Mouse (Mus musculus) right cerebral cortex, postnatal 10 days (tissue): ENCODE data around the gene Zfp541.

Experiments used
- DNase-seq, 2 experiments: peaks; one replicate each; pipeline ENCODE4 v3.0.0; 2021; ENCODE audit warnings: low spot score in 2 of 2

Gene Zfp541

DNA sequence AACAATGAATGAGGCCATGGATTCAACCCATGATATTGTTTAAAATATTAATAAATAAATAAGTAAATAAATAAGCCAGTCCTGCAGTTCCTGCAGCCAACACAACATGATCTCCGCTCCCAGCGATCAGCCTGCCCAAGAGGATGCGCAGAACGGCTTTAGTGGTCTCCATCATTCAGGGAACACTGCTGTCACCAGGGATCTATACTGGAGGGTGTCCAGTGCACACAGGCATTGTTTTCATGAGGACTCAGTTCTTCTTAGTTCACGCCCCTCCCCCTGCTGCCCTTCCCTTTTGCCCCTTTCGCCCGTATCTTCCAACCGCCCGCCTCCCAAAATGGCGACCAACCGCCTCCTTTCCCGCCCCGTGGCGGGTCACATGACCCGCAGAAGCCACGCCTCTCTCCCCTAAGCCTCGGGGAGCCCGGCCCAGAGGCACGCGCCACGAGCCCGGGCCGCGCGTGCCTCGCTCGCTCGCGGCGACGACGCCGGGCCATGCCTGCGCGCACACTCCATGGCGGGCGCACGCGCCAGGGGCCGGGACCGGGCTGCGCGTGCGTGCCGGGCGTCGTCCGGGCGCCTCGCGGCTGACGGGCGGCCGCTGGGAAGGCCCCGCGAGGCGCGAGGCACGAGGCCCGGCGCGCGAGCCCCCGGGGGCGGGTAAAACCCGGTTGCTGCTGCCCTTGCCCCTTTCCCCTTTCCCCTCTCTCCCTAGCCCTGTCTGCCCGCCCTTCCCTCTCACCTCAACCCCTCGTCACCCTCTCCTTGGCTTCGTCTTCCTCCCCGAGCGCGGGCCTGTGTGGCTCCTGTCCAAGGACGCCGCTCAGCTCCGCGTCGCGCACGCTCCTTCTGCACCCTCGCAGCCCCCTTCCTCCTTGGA lies at the start of gene Zfp541:
Zfp541 (plus strand) TSS at position 596 of the 880 bp plus-strand sequence.
- DNase-seq = peak in 1 of 2 experiments; percentile 50

DNA sequence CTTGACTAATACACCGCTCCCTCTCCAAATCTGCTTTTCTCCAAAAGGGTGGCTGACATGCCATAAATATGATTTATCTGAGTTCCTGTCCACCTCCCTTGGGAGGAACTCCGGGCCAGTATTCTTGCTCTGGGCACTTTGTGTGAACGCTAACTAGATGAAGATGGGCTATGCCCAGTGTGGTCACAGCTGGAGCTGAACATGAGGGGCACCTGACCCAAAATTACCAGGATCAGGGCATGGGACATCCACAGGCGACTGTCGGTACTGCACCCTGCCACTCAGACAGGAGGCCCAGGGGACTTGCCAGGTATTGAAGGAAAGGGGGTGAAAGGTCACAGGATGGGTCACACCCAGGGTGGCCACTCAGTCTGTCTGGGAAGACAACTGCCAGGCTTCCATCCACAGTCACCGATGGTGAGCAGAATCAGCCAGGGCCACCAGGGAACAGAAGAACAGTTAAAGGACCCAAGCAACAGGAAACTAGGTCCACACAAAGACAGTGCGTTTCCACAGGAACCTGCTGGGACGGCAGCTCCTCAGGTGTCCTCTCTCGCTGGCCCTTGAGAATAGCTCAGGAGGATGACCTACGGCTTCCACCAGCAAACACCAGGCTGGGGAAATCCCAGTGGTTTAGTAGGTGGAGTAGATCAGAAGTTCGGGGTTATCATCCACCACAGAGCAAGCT lies 48.9 kb upstream of the Zfp541 start:
- no peak for DNase-seq

DNA sequence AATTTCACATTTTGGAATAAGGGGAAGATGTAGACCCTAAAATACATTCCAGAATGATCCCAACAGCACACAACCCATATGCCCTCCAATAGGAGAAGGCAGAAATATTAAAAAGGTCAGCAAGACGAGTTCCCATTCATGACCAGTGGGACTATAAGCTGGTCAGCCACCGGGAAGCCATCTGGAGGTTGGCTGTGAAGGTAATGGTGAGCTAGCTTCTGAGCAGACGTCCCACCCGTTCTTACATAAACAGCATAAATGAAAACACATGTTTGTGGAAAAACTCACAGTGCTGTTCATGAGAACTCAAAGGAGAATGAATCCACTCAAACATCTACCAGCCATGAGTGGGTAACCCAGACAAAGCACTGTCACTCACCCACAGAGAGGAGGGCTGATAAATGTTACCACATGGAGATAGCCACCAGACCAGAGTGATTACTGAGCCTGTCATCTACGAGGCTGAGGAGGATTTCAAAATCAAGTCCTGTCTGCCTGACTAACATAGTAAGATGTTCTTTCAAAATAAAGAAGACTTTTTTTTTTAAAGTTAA lies 47.8 kb upstream of the Zfp541 start:
- no peak for DNase-seq

DNA sequence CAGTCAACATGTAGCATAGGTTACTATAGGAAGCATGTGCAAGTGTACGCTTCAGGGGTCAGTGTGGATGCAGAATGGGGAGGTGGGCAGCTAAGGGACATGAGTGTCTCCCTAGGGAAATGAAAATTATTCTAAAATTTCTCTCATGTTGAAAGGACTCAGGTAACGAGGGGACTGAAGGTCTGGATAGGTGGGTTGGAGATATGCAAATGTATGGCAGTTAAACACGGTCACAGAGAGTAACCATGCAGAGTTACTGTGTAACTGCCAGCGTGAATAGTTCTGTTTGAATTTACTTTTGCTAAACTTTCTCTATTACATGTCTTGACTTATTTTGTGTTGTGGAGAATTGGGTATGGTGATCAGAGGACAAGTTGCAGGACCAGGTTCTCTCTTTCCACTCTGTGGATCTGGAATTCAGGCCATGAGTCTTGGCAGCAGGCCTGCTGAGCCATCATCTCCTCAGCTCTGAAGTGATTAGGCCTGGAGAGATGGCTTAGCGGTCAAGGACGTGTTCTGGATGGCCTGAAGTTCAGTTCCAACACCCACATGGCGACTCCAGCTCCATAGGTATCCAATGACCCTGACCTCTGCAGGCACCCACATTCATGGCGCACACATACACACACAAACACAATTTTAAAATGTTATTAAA lies 47.0 kb upstream of the Zfp541 start:
- no peak for DNase-seq

DNA sequence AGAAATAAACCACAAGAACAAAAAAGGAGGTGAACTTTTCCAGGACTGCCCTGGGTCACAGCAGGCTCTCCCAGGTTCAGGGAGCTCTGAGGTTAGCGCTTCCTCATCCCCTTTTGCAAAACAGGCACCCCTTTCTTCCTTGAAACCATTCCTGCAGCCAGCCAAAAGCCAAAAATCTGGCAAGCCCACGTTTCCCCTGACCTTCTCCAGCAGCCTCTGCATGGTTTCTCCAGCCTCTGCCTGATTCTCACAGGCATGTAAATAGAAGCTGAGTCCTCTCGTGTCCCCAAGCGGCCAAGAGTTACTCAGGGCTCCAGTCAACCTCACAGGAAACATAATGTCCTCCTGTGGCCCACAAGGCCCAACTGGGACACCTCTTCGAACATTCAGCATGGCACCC lies 46.2 kb upstream of the Zfp541 start:
- no peak for DNase-seq

DNA sequence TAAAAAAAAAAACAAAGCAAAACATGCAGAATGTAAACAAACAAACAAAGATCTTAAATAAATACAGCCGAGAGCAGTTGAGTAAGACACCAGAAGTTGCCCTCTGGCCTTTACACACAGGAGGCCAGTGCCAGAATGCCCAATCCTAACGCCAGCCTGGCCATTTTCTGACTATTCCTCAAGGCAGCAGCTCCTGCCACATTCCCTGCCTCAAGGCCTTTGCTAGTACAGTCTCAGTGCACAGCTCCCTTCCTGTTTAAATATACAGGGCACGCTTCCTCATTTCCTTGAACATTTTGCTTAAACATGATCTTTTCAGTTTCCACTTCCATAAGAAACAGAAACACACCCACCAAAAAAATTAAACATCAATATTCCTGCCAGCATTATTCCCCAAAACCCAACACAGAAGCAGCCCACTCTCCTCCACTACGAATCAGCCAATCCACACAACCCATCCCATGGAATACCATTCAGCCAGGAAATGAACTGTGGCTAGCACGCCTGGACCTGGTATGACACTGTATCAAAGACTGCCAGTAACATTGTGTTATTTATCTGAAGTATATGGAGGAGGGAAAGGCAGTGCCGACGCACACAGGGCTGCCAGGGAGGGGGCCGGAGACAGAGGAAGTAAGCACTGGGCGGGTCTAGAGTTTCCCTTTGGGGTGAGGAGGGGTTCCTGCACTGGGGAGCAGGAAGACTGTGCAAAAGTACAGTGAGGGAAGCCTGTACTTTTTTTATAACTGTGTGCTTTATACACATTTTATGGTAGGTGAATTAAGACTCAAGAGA lies 43.4 kb upstream of the Zfp541 start:
- no peak for DNase-seq

DNA sequence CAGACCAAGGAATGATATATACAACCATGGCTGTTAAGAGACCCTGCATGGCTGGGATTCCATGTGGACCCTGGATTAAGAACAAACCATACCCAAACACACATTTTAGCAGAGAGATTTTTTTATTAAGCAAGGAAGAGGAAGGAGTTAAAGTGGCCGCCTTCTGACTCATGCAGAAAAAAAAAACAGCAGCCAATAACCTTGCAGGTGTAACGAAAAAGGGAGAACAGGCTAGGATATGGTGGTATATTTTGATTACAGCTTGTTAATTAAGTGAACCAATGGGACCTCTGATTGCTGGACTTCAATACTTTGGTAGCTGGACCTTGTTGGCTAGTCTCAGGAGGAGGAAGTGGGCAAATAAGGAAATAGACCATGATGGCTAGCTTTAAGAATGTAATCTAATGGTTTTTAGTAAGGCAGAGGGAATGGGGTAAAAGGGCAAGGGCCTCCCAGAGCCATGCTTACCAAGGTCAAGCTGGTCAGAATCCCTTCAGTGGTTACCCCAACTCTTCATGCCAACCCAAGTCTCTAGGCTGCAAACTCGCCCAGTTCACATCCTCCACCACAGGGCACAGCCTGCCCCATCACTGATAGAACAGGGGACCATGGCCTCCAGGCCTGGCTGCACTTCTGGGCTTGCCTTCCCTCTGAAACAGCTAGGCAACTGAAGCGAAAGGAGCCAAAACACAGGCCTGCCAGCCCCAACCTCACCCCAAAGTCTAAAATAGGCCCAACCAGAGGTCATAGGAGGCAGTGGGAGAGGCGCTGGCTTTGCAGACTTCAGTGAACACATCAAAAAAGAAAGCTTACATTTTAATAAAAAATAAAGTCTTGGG lies 42.1 kb upstream of the Zfp541 start:
- no peak for DNase-seq

DNA sequence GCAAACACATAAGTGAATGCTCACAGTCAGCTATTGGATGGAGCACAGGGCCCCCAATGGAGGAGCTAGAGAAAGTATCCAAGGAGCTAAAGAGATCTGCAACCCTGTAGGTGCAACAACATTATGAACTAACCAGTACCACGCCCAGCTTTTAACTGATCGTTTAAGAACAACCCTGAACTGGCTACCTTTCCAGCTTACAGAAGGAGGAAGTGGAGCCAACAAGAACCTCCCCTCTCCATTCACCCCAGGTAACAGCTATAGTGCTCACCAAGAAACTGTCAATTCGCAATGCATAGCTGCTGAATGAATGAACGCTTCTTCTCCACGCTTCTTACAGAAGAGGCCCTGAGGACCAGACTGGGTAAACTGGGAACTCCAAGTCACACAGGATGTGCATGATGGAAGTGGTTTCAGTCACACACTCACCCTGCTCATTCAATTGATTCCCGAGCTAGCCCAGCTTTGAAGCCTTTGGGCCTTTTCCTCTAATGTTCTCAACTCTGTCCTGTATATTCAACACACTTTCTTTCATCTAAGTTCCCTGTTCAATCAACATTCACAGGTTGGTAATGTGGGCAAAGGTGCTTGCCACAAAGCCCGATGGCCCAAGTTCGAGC lies 36.9 kb upstream of the Zfp541 start:
- no peak for DNase-seq

DNA sequence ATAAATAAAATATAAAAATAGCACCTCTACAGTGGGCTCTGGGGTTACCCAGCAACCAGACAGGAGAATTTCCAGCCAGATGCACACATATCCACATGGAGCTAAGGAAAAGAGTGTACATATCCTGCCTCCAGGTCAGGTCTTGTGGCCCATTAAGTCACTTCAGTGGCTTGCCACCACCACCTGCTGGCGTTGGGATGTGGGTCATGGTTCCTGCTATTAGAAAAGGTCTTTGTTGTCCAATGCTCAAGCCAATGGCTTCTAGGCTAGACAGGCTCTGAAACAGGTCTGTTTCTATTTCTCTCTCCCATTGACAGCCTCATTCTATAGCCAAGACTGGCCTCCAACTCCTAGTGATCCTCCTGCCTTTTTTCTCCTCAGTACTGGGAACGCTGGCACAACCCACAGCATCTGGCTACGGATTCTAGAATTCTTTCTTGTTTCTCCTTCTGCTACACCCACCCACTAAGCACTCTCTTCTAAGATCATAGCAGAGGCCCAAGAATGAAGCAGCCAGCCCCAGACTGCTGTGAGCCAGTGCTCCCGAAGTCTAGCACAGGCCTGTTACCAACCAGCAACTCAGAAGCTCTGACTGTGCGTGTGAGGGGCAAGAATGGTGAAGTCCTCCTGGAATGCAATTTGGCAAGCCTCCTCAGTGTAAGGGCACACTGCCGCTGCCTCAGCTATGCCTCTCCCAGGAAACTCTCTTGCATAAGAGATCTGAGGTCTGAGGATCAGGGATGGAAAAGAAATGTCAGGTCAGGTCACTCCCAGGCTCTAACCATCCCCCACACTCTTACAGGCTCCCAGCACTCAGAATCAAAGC lies 33.3 kb upstream of the Zfp541 start:
- peak; percentile 52 to 58 for DNase-seq

DNA sequence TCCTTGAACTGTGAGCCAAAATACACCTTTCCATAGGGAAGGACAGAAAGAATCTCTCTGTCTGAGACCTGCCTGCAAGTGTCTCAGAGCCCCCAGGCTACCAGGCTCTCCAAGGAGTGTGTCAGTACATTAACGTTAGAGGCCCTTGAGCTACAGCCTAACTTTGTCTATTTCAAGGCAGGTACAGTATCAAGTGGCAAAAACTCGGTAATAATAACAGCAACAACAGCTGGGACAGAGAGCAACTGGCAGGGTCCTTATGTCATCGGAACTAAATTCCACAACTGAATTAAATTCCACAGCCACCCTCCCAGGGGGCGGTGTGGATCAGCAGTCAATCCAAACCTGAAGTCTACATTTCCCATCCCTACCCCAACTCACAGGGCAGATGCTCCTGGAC lies 30.5 kb upstream of the Zfp541 start:
- no peak for DNase-seq

DNA sequence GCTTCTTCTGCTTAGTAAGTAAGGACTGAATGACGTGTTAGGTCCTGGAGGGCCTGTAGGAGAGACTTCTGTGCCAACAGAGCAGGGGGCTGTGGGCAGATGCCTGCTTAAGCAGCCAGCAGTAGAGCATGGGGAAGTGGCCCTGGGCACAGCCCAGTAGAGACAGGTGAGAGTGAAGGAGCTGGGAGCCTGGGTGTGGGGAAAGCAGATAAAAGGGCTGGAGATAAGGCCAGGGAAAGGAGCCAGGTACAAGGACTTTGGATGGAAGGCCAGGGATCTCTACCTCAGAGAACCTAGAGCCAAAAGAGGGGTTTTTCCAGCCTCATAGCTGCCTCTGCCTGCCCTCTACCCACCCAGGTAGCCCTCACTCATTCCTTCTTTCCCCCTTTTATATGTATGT lies 28.6 kb upstream of the Zfp541 start:
- no peak for DNase-seq

DNA sequence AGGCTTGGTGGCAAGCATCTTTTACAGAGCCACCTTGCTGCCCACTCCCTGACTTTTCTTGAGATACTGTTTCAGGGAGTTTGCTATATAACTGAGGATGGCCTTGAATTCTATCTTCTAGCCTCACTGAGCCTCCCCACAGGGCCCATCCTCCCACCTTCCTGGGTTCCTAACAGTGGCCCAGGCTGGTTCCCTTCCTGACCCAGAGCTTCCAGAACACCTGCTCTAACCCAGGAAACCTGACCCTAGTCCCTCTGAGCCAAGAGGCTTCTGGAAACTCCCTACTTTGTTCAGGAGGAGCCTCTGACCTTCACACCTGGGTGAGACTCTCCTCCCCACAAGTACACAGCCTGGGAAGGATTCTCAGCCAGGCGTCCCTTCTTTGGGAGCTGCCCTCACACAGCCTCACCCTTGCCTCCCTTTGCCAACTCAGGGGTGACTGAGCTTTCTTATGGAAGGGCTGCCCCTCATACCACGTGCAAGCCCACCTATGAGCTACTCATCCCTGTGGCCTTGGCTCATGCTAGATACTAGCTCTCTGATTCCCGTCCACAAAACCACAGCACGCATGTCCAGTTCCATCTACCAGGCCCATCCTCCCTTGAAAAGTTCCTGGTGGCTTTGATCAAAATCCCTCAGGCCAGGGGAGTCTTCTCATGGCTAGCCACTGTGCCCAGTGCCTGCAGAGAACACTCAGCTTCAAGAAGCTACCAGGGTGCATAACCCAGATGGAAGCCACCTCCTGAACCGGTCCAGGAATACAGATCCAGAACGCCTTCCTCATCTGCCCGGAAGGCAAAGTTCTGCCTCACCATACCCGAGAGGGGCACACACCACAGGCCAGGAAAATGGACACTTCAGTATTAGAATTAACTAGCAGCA lies 27.8 kb upstream of the Zfp541 start:
- DNase-seq = no peak

DNA sequence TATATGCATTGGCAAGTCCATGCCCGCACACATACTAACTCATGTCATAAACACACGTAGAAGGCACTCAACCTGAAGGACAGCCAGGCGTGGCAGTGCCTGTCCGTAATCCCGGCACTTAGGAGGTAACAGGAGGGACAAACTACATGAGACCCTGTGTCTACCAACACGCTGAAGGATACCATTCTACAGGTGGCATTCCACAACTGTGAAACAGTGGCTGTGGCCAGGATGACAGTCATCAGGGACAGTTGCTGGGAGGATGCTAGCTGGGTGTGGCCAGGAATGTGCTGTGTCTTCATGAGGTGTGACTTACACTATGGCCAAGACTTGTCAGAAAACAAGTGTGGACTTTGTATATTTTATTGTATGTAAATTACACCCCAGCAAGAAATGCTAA lies 24.6 kb upstream of the Zfp541 start:
- DNase-seq = no peak

DNA sequence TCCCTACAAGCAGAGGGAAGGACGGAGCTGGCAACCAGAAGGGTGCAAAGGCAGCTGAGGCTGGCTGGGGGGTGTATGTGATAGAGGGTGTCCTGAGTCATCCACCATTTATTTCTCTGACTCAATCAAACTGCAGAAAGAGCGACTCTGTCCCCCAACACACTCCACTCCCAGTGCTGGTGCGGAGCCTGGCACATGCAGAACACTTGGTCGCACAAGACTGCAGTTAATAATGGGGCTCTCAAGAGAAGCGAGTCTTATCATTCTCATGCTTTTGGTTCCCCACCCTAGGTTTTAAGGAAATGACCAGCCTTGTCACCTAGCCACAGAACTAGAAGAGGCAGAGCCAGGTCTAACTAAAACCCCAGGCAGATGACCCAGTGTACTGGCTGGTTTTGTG lies 22.3 kb upstream of the Zfp541 start:
- no peak for DNase-seq

DNA sequence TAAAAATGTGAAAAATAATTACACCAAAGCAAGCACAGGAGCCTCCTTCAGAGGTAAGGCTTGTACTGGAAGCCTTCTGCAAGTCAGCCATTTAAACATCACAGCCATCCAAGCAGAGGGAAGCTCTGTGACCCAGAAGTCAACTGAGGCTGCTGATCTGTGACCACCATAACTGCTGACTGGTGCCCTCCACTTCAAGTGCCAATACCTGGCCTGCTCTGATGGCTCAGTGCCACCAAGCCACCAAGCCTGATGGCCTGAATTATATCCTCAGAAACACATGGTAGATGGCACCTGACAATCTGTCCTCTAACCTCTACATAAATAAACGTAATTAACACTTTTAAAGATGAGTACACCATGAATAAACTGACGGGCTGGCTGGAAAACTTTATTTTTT lies 20.4 kb upstream of the Zfp541 start:
- DNase-seq = no peak

DNA sequence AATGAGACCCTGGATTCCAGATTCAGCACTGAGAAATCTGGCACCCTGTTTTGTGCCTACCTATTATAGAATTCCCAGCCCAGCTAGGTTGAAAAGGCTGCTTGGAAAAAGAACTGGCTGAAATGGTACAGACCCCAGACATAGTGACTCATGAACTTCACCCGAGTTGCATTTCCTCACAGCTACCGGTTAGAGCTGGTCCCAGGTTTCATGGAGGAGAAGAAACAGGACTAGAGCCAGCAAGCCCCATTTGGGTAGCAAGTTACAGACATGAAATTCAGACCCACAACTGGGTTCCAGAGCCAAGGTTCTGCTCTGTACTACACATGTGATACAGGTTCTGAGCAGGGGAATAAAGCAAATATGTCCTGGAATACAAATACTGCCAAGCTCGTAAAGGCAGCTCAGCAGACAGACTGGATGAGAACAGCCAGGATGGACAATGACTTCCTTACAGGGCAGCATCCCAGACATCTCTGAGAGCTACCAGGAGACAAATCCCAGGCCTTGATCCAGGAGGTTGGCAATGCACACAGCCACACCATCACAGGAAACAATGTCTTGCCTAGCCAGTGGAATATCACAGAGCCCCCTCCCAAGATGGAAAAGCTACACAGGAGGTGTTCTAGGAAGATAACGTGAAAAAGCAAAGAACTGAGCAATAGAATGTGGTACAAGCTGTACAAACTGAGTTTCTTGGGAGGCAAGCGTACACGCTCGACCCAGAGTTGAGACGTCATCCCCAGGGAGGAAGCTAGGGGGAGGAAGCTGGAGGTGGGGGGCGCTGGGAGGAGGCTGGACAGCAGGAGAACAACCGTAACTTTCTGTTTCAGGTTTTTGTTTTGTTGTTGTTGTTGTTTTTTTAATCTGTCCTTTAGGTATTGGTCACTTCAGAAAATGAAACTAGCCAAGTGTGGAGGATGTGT lies 18.5 kb upstream of the Zfp541 start:
- DNase-seq = no peak

DNA sequence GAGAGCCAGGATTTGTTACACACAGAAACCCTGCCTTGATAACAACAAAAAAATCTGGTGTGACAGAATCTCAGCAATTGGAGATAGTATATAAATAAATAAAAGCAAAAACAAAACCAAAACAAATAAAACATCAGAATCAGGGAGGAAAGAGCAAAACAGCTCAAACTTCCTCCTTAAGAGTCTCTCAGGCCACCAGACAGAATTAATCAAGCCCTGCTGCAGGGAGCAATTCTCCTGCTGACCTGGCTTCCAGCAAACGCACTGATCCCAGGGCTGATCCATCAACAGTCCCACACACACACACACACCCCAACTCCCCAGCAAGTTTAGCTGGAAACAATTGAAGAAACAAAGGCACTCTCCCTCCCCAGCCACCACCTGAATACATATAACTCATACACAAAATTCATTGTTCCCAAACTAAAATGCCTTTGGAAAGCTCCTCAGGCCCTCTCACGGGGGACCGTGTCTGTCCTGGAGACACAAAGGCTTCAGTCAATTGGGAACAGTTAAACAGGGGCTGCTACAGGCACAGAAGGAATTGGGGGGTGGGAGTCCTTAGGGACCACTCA lies 17.7 kb upstream of the Zfp541 start:
- DNase-seq = no peak
